Mouse (Mus musculus): ENCODE data around the gene Os9. TPM values are rescaled to one million over a fixed set of nuclear protein-coding genes. Genes with fewer than 3 reads are reported as not detected.

The Os9 gene
- polyA plus RNA-seq, 2 experiments = 22.9 to 25.0 TPM

GRCm38 (mm10) chr10:127100414-127100813 lies 20.5 kb downstream of the Os9 start:
- WGBS (ENCODE audit: insufficient replicate concordance) = 23% methylated on average over 8 of the region's 8 CpGs
- H3K4me3 ChIP-seq (ENCODE audit: insufficient read depth in 1 of 2, low read depth in 2 of 2, low read length in 2 of 2) = no peak overlapping the region
- peaks cover 3% of the 10 kb centered on the region for H3K36me3 ChIP-seq (replicated peaks; ENCODE audit: control insufficient read depth, insufficient read depth, low read depth)
- no peak overlapping the region for H3K9ac ChIP-seq (replicated peaks)
- peaks cover 7 to 20% of the 10 kb centered on the region in 2 experiments for H3K4me1 ChIP-seq (replicated peaks; ENCODE audit: control insufficient read depth in 2 of 2, insufficient read depth in 2 of 2, low read length in 1 of 2)
- TF ChIP-seq CTCF (IDR thresholded peaks at IDR 0.05; ENCODE audit: low read depth) = no peak
- peak; percentile 48 for TF ChIP-seq EP300 (IDR thresholded peaks at IDR 0.05; ENCODE audit: low read depth)
- DNase-seq (ENCODE audit: low read depth in 3 of 3, low spot score in 3 of 3) (no peak), ATAC-seq (ENCODE audit: insufficient read depth) (peak; percentile 67)
- H3K27ac ChIP-seq = peak overlapping the region; percentile 18
- H3K27me3 ChIP-seq (ENCODE audit: control insufficient read depth, insufficient read depth, low read length) = no peaks in the 10 kb centered on the region
- H3K4me2 ChIP-seq (ENCODE audit: low read depth) = peak overlapping the region; percentile 15; the same call in 1 of the 2 replicates
- no peaks in the 10 kb centered on the region for H3K9me3 ChIP-seq (ENCODE audit: control insufficient read depth, low read length)

- Histone ChIP-seq H3K4me3 (ENCODE audit: insufficient read depth in 1 of 2, low read depth in 2 of 2, low read length in 2 of 2) (no peak overlapping the region), H3K9me3 (ENCODE audit: control insufficient read depth, low read length) (no peaks in the 10 kb centered on the region), H3K4me1 (replicated peaks; ENCODE audit: control insufficient read depth in 2 of 2, insufficient read depth in 2 of 2, low read length in 1 of 2) (peaks cover 7 to 20% of the 10 kb centered on the region in 2 experiments), H3K36me3 (replicated peaks; ENCODE audit: control insufficient read depth, insufficient read depth, low read depth) (peaks cover 3% of the 10 kb centered on the region), H3K9ac (replicated peaks) (no peak overlapping the region), H3K4me2 (ENCODE audit: low read depth) (no peak overlapping the region), H3K27me3 (ENCODE audit: control insufficient read depth, insufficient read depth, low read length) (no peaks in the 10 kb centered on the region), H3K27ac (no peak overlapping the region)
- 65% methylated on average over 15 of the region's 15 CpGs for WGBS (ENCODE audit: insufficient replicate concordance)
- DNase-seq (ENCODE audit: low read depth in 3 of 3, low spot score in 3 of 3) (no peak), ATAC-seq (ENCODE audit: insufficient read depth) (no peak)
- TF ChIP-seq EP300 (IDR thresholded peaks at IDR 0.05; ENCODE audit: low read depth) = no peak
- TF ChIP-seq CTCF (IDR thresholded peaks at IDR 0.05; ENCODE audit: low read depth) = 0 out of 2 replicates have a peak, but pooled peaks have one; percentile 15
Observed at GRCm38 (mm10) chr10:127099868-127100267, 21.1 kb downstream of the Os9 start.

DNA sequence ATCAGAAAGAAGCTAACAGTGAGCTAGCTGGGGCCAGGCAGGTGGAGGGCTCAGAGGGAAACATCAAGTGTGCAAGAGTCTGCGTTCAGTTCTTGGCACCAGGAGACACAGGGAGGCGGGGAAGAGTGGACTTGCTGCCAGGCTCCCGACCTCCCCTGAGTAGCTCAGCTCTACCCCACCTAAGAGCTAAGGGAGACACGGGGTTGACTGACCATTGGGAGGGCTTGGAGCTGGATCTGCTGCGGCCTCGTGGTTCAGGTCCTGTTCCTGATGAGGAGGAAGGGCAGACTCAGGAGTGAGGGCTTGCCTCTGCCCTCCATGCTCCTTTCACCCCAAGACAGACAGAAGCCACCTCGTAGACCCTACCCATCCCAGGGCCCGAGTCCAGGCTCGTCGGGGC lies 21.7 kb downstream of the Os9 start:
- ATAC-seq (ENCODE audit: insufficient read depth) = no peak
- no peak for TF ChIP-seq CTCF (IDR thresholded peaks at IDR 0.05; ENCODE audit: low read depth)
- no peak for TF ChIP-seq EP300 (IDR thresholded peaks at IDR 0.05; ENCODE audit: low read depth)
- H3K4me1 ChIP-seq (replicated peaks; ENCODE audit: control insufficient read depth in 2 of 2, insufficient read depth in 2 of 2, low read length in 1 of 2) = peaks cover 7 to 20% of the 10 kb centered on the region in 2 experiments
- H3K9ac ChIP-seq (replicated peaks) = no peak overlapping the region
- 78% methylated on average over 10 of the region's 10 CpGs for WGBS (ENCODE audit: insufficient replicate concordance)
- H3K36me3 ChIP-seq (replicated peaks; ENCODE audit: control insufficient read depth, insufficient read depth, low read depth) = peaks cover 3% of the 10 kb centered on the region
- no peaks in the 10 kb centered on the region for H3K27me3 ChIP-seq (ENCODE audit: control insufficient read depth, insufficient read depth, low read length)
- no peaks in the 10 kb centered on the region for H3K9me3 ChIP-seq (ENCODE audit: control insufficient read depth, low read length)
- no peak overlapping the region for H3K27ac ChIP-seq
- no peak for DNase-seq (ENCODE audit: low read depth in 3 of 3, low spot score in 3 of 3)
- no peak overlapping the region for H3K4me3 ChIP-seq (ENCODE audit: insufficient read depth in 1 of 2, low read depth in 2 of 2, low read length in 2 of 2)
- no peak overlapping the region for H3K4me2 ChIP-seq (ENCODE audit: low read depth)

GRCm38 (mm10) chr10:127098514-127098913 lies 22.4 kb downstream of the Os9 start:
- peaks cover 3% of the 10 kb centered on the region for H3K36me3 ChIP-seq (replicated peaks; ENCODE audit: control insufficient read depth, insufficient read depth, low read depth)
- ATAC-seq (ENCODE audit: insufficient read depth) (no peak), DNase-seq (ENCODE audit: low read depth in 3 of 3, low spot score in 3 of 3) (no peak)
- no peak for TF ChIP-seq EP300 (IDR thresholded peaks at IDR 0.05; ENCODE audit: low read depth)
- TF ChIP-seq CTCF (IDR thresholded peaks at IDR 0.05; ENCODE audit: low read depth) = no peak
- H3K27ac ChIP-seq = no peak overlapping the region
- no peaks in the 10 kb centered on the region for H3K9me3 ChIP-seq (ENCODE audit: control insufficient read depth, low read length)
- H3K9ac ChIP-seq (replicated peaks) = no peak overlapping the region
- WGBS (ENCODE audit: insufficient replicate concordance) = 79% methylated on average over 20 of the region's 20 CpGs
- no peak overlapping the region for H3K4me3 ChIP-seq (ENCODE audit: insufficient read depth in 1 of 2, low read depth in 2 of 2, low read length in 2 of 2)
- H3K27me3 ChIP-seq (ENCODE audit: control insufficient read depth, insufficient read depth, low read length) = no peaks in the 10 kb centered on the region
- H3K4me1 ChIP-seq (replicated peaks; ENCODE audit: control insufficient read depth in 2 of 2, insufficient read depth in 2 of 2, low read length in 1 of 2) = peaks cover 7 to 13% of the 10 kb centered on the region in 2 experiments
- no peak overlapping the region for H3K4me2 ChIP-seq (ENCODE audit: low read depth)

GRCm38 (mm10) chr10:127094382-127094802 lies 26.5 kb downstream of the Os9 start:
- 62% methylated on average over 7 of the region's 7 CpGs for WGBS (ENCODE audit: insufficient replicate concordance)
- Histone ChIP-seq H3K9ac (replicated peaks) (no peak overlapping the region), H3K4me3 (ENCODE audit: insufficient read depth in 1 of 2, low read depth in 2 of 2, low read length in 2 of 2) (no peak overlapping the region), H3K36me3 (replicated peaks; ENCODE audit: control insufficient read depth, insufficient read depth, low read depth) (peaks cover 3% of the 10 kb centered on the region), H3K4me2 (ENCODE audit: low read depth) (no peak overlapping the region), H3K27me3 (ENCODE audit: control insufficient read depth, insufficient read depth, low read length) (peaks cover 9% of the 10 kb centered on the region), H3K27ac (no peak overlapping the region), H3K4me1 (replicated peaks; ENCODE audit: control insufficient read depth in 2 of 2, insufficient read depth in 2 of 2, low read length in 1 of 2) (no peaks in the 10 kb centered on the region; a peak in 1 of 4 replicates), H3K9me3 (ENCODE audit: control insufficient read depth, low read length) (no peaks in the 10 kb centered on the region)
- TF ChIP-seq EP300 (IDR thresholded peaks at IDR 0.05; ENCODE audit: low read depth) = no peak
- TF ChIP-seq CTCF (IDR thresholded peaks at IDR 0.05; ENCODE audit: low read depth) = no peak
- no peak for ATAC-seq (ENCODE audit: insufficient read depth)
- no peak for DNase-seq (ENCODE audit: low read depth in 3 of 3, low spot score in 3 of 3)

Data from liver, embryonic 14.5 days (tissue).